Mouse (Mus musculus): ENCODE measurements around the gene Gstm6.

The Gstm6 gene

GRCm38 (mm10) chr3:107943239-107943990 lies at the start of gene Gstm6:
Gstm6 (minus strand) TSS chr3:107943749.
- WGBS: 41% methylated on average over 20 of the region's 20 CpGs

DNA sequence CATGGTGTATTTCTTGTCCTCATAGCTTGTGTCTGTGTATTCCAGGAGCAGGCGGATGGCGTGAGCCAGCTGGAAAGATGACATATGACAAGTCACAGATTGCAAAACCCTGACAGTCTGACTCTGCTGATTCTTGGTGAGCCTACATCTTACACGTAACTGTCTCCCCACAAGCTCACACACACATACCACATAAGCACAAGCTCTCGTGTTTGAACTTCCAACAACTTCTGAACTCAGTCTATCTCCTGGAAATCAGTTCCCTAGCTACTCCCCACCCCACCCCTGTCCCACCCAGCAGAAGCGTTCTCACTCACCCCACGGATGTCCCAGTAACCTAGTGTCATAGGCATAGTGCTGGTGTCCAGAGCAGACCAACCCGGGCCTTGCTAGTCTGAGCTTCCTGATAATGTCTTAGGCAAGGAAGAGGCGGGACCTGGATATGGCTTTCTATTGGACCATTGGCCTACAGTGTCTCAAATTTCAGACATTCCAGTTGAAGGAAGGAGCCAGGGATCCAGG lies 42.6 kb upstream of the Gstm6 start, which contains the start of gene Gstm2:
Gene Gstm2 (minus strand): TSS at position 413 of the 522 bp plus-strand sequence.
- WGBS: 66% methylated on average over 8 of the region's 8 CpGs

GRCm38 (mm10) chr3:107985141-107985540 lies 41.6 kb upstream of the Gstm6 start:
- 95% methylated on average over 2 of the region's 2 CpGs for WGBS

GRCm38 (mm10) chr3:107984471-107984870 lies 40.9 kb upstream of the Gstm6 start:
- WGBS: 82% methylated on average over 5 of the region's 5 CpGs

DNA sequence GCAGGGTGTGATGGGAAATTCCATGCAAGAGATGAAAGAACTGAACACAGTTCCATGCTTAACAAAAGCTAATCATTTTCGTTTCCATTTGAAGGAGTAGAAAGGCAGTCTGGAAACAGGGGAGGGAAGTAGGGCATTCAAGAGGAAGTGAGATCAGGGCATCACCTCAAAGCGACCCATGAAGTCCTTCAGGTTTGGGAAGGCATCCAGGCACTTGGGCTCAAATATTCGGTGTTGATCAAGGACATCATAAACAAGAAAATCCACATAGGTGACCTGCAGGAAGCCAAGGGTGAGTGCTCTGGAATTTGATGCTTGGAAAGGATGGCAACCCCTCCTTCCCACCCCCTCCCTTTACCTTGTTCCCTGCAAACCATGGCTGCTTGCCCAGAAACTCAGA lies 40.2 kb upstream of the Gstm6 start:
- 78% methylated on average over 3 of the region's 3 CpGs for WGBS

DNA sequence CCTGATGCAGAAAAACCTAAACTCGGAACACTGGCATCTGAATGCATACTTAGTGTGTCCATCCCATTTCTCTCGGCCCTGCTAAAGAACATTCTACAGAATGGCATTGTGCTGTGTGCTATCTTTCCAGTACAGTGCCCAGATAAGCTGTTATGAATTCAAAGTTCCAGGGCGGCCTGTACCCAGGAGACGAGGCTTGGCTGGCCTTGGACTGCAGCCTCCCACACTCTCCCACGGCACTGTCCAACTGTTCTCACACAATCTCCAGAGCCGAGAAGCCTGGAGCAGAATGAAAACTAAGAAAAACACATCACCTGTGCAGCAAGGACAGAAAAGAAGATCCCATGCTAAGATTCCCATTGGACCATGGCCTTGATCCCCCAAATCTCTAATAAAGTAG lies 39.2 kb upstream of the Gstm6 start:
- WGBS: 64% methylated on average over 6 of the region's 6 CpGs

DNA sequence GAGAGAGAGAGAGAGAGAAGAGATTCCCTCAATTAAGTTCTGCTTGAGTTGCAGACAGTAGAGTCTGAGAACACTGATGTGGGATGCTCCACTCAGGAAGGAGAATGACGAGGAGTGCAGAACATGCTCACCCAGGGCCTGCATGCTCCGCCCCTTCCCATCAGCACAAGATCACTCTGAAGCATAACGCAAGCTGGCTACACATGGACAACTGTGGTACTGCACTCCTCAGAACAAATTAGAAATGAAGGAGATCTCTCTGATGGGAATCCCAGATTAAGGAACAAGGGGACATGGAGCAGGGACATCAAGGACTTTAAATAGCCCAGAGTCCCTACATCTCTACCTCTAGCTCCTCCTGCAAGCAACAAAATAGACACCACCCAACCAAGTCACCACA lies 37.7 kb upstream of the Gstm6 start:
- WGBS: 76% methylated on average over 3 of the region's 3 CpGs

GRCm38 (mm10) chr3:107977691-107978090 lies 34.1 kb upstream of the Gstm6 start:
- 85% methylated on average over 3 of the region's 3 CpGs for WGBS

- 100% methylated on average over 1 of the region's 1 CpGs for WGBS
Observed at GRCm38 (mm10) chr3:107974237-107974636, 30.7 kb upstream of the Gstm6 start.

DNA sequence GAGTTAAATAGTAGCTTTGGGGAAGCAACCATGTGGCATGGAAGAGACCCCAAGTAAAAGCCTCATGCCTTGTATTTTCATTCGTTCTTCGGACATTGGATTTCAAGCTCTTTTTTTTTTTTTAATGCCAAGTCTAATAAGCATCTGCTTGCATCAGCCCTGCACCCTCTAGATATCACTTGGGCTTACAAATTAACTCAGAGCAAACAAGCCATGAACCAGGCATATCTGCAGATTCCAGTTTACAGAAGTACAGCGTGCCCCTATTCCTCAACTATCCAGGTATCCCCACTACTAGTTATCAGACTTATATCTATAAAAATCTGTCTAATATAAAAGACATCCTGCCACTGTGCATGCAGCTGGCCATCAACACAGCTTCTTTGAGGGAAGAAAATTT lies 28.5 kb upstream of the Gstm6 start:
- WGBS: over 99% methylated on average over 3 of the region's 3 CpGs

DNA sequence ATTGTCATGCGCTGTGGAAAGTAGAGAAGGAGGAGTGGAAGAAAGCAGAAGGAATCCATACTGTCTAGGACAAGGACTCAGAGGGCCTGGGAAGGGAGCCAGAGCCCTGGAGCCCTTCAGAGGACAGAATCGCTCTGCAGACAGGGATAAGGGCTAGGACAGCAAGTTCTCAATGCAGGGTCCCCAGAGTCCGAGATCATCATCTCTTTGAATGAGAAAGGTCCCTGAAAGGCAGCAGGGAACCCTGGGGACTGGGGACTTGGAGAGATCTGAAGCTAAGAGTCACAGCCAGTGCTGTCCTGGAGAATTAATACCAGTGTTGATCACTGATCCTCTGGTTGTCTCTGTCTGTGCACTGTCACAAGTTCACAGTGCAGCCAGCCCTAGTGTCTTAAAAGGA lies 27.6 kb upstream of the Gstm6 start:
- WGBS: 82% methylated on average over 3 of the region's 3 CpGs

- WGBS: 74% methylated on average over 13 of the region's 13 CpGs
Observed at GRCm38 (mm10) chr3:107968724-107969395, 25.3 kb upstream of the Gstm6 start, which contains the start of gene Gstm3. Gstm3 (minus strand) TSS chr3:107969283.

DNA sequence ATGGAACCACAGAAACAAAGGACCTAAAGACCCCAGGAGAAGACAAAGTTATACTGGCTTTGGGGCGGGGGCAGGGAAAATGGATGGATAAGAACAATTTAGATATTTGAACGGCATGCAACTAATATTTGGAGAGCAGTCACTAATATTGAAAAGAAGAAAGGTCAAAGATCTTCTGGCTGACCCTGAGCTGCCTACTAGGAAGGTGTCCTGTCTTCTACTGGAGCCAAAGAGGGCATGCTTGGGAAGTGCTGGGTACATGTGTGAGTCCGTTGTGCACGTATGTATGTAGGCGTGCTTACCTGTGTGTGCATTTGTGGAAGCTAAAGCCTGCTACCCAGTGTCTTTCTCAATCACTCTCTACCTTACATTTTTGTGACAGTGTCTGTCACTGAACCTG lies 23.1 kb upstream of the Gstm6 start:
- WGBS: 96% methylated on average over 5 of the region's 5 CpGs

DNA sequence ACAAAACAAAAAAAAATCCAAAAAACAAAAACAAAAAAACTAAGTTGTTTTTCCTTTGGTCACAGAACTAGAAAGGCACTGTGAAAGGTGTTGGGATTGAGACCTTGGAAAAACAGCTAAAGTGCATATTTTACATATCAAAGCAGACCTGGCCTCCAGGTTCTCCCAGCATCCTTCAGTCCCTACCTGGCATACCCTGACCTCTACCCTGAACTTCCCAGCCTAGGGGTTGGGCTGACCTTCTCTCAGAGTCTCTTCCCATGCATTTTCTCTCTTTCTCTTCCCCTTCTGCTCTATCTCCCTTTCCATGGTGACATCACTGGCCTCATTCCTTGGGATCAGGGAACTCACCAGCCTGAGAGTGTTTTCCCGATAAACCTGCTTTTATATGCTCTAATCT lies 22.0 kb upstream of the Gstm6 start:
- WGBS: 88% methylated on average over 1 of the region's 1 CpGs

GRCm38 (mm10) chr3:107964656-107965308 lies 21.2 kb upstream of the Gstm6 start:
- 63% methylated on average over 5 of the region's 5 CpGs for WGBS

DNA sequence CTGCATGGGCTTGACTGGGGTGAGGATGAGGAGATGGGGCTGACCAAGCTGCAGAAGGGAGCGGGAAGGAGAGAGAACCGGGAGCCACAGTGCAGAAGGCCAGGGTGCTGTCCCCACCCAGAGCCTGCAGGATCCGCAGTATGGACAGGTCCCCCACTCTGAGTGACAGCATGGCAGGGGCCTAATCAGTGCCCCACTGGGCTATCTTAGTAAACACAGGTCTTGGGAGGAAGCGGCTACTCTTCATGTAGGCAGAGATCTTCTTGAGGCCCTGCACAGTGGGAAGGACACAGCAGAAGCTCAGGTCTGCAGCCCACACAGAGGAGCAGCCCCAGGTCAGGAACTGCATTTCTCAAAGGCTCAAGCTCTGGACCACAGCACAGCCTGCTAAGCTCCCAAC lies 20.5 kb upstream of the Gstm6 start:
- 94% methylated on average over 4 of the region's 4 CpGs for WGBS

- WGBS: 90% methylated on average over 9 of the region's 9 CpGs
Observed at GRCm38 (mm10) chr3:107955260-107955659, 11.7 kb upstream of the Gstm6 start.

DNA sequence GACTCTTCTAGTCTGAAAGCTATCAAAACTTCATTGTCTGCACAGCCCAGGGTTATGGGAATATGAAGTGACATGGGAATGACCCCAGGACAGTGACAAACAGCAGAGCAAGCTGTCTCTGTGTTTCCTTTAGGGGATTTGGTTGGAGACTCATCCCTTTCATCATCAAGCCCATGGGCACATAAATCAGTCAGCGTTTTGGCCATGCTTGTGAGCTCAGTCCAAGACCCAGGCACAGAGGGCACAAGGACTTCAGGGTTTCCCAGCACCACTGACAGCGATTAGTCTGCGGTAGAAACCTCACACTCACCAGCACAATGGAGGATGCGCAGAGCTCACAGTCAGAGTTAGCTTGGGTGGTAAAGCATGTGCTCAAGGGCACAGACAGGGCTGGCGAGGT lies 10.4 kb upstream of the Gstm6 start:
- 92% methylated on average over 5 of the region's 5 CpGs for whole genome bisulfite sequencing

- WGBS: 32% methylated on average over 6 of the region's 6 CpGs
Observed at GRCm38 (mm10) chr3:107953328-107953755, 9.8 kb upstream of the Gstm6 start.

DNA sequence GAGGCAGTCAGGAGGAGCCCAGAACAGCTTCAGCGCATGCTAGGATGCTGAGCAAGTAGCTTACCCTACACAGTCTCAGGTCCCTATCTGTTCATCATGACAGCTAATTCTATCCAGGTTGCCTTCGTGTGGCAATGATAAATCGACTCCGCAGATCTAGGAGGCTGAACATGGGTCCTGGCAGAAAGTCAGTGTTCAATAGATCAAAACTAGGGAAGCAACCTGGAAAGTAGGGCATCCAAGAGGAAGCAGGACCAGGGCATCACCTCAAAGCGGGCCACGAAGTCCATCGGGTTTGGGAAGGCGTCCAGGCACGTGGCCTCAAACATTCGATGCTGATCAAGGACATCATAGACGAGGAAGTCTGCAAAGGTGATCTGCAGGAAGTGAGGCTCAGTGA lies 7.0 kb upstream of the Gstm6 start:
- 89% methylated on average over 11 of the region's 11 CpGs for WGBS

DNA sequence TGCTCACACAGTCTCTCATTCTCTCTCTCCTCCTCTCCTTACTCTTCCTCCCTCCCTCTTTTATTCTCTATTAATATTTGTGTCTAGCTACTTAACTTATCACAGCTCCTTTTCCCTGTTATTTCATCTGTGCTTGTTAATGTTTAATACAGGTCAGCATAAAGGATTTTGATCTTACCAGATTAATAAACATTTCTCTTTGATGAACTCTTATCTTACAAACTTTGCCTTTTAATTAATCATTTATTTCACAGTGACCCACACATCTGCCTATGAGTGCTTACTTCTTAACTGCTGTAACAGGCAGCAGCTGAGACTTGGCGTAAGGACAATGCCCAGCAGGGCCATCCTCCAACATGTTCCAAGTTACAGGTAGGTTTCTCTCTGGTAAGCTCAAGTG lies 5.9 kb upstream of the Gstm6 start:
- 100% methylated on average over 1 of the region's 1 CpGs for WGBS

DNA sequence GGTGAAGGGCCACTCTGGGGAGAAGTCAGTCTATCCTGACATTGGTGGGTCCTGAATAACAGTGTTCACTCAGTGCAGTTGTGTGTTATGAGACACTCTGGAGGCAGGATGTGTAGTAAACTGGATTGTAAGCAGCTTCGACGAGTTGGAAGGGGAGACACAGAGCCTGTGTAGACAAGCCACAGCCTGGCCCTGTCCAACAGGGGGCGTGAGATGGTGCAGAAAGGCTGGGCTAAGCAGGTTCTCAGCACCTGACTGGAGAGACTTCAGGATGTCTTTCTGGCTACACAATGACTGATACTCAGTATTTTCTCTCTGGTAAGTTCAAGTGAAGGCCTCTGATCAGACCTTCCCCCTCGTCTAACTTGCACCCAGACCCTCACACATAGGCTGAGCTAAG lies 2.2 kb upstream of the Gstm6 start:
- WGBS: 70% methylated on average over 4 of the region's 4 CpGs
